Mouse (Mus musculus): ENCODE data around the gene Ppp1r12b. TPM values are rescaled to one million over a fixed set of nuclear protein-coding genes. Genes with fewer than 3 reads are reported as not detected.

Ppp1r12b gene
- total RNA-seq, 2 experiments from 2014 or later: 1.5 to 5.2 TPM

- no peak for ATAC-seq (replicated peaks; ENCODE audit: low FRiP score, poor library complexity, severe bottlenecking)
Observed at GRCm38 (mm10) chr1:134815748-134816147, 140.0 kb downstream of the Ppp1r12b start.

GRCm38 (mm10) chr1:134805471-134805870, 150.3 kb downstream of the Ppp1r12b start:
- no peak for ATAC-seq (replicated peaks; ENCODE audit: low FRiP score, poor library complexity, severe bottlenecking)

- ATAC-seq (replicated peaks; ENCODE audit: low FRiP score, poor library complexity, severe bottlenecking): no peak
Observed at GRCm38 (mm10) chr1:134804373-134804772, 151.4 kb downstream of the Ppp1r12b start.

- no peak for ATAC-seq (replicated peaks; ENCODE audit: low FRiP score, poor library complexity, severe bottlenecking)
Observed at GRCm38 (mm10) chr1:134803286-134804117, 152.2 kb downstream of the Ppp1r12b start.

- ATAC-seq (replicated peaks; ENCODE audit: low FRiP score, poor library complexity, severe bottlenecking): no peak
Observed at GRCm38 (mm10) chr1:134801758-134802157, 154.0 kb downstream of the Ppp1r12b start.

GRCm38 (mm10) chr1:134796536-134796935, 159.2 kb downstream of the Ppp1r12b start:
- no peak for ATAC-seq (replicated peaks; ENCODE audit: low FRiP score, poor library complexity, severe bottlenecking)

- ATAC-seq (replicated peaks; ENCODE audit: low FRiP score, poor library complexity, severe bottlenecking): no peak
Observed at GRCm38 (mm10) chr1:134796076-134796475, 159.7 kb downstream of the Ppp1r12b start.

- ATAC-seq (replicated peaks; ENCODE audit: low FRiP score, poor library complexity, severe bottlenecking): no peak
Observed at GRCm38 (mm10) chr1:134791456-134791855, 164.3 kb downstream of the Ppp1r12b start.

GRCm38 (mm10) chr1:134790716-134791439, 164.9 kb downstream of the Ppp1r12b start:
- ATAC-seq (replicated peaks; ENCODE audit: low FRiP score, poor library complexity, severe bottlenecking): no peak

GRCm38 (mm10) chr1:134788096-134788495, 167.6 kb downstream of the Ppp1r12b start:
- no peak for ATAC-seq (replicated peaks; ENCODE audit: low FRiP score, poor library complexity, severe bottlenecking)

- ATAC-seq (replicated peaks; ENCODE audit: low FRiP score, poor library complexity, severe bottlenecking): no peak
Observed at GRCm38 (mm10) chr1:134784911-134785310, 170.8 kb downstream of the Ppp1r12b start.

- ATAC-seq (replicated peaks; ENCODE audit: low FRiP score, poor library complexity, severe bottlenecking): no peak
Observed at GRCm38 (mm10) chr1:134784481-134784880, 171.3 kb downstream of the Ppp1r12b start.

- ATAC-seq (replicated peaks; ENCODE audit: low FRiP score, poor library complexity, severe bottlenecking): no peak
Observed at GRCm38 (mm10) chr1:134783958-134784357, 171.8 kb downstream of the Ppp1r12b start.

- no peak for ATAC-seq (replicated peaks; ENCODE audit: low FRiP score, poor library complexity, severe bottlenecking)
Observed at GRCm38 (mm10) chr1:134782797-134783196, 172.9 kb downstream of the Ppp1r12b start.

- ATAC-seq (replicated peaks; ENCODE audit: low FRiP score, poor library complexity, severe bottlenecking): no peak
Observed at GRCm38 (mm10) chr1:134777936-134778548, 177.7 kb downstream of the Ppp1r12b start.

- no peak for ATAC-seq (replicated peaks; ENCODE audit: low FRiP score, poor library complexity, severe bottlenecking)
Observed at GRCm38 (mm10) chr1:134777201-134777885, 178.4 kb downstream of the Ppp1r12b start.

- no peak for ATAC-seq (replicated peaks; ENCODE audit: low FRiP score, poor library complexity, severe bottlenecking)
Observed at GRCm38 (mm10) chr1:134775631-134776030, 180.1 kb downstream of the Ppp1r12b start.

GRCm38 (mm10) chr1:134774728-134775287, 180.9 kb downstream of the Ppp1r12b start:
- ATAC-seq (replicated peaks; ENCODE audit: low FRiP score, poor library complexity, severe bottlenecking): no peak

GRCm38 (mm10) chr1:134774247-134774646, 181.5 kb downstream of the Ppp1r12b start:
- ATAC-seq (replicated peaks; ENCODE audit: low FRiP score, poor library complexity, severe bottlenecking): no peak

- no peak for ATAC-seq (replicated peaks; ENCODE audit: low FRiP score, poor library complexity, severe bottlenecking)
Observed at GRCm38 (mm10) chr1:134773256-134773655, 182.5 kb downstream of the Ppp1r12b start.
